Mouse (Mus musculus): ENCODE results near the gene Cmpk1.
A peak's percentile ranks its signal among the peaks of the same experiment; 100 is the strongest.
"Not testable (repeated sequence)": the region's sequence is repeated elsewhere in the genome, so short reads cannot be mapped to it uniquely, and the experiment has no call there.

The Cmpk1 gene

GRCm38 (mm10) chr4:114986591-114987432, at the start of gene Cmpk1:
Gene Cmpk1 (minus strand): TSS chr4:114987241.
- peak; percentile 75 for DNase-seq (ENCODE audit: low read depth, low spot score)

GRCm38 (mm10) chr4:115035043-115035442, 48.0 kb upstream of the Cmpk1 start:
- no peak for DNase-seq (ENCODE audit: low read depth, low spot score)

- no peak for DNase-seq (ENCODE audit: low read depth, low spot score)
Observed at GRCm38 (mm10) chr4:115019997-115020396, 33.0 kb upstream of the Cmpk1 start.

- peak; percentile 53 for DNase-seq (ENCODE audit: low read depth, low spot score)
Observed at GRCm38 (mm10) chr4:115014276-115014675, 27.2 kb upstream of the Cmpk1 start.

- DNase-seq (ENCODE audit: low read depth, low spot score) = peak; percentile 33
Observed at GRCm38 (mm10) chr4:115000429-115000795, 13.4 kb upstream of the Cmpk1 start.

GRCm38 (mm10) chr4:114999773-115000428, 12.9 kb upstream of the Cmpk1 start, which contains the start of gene Stil:
Gene Stil (plus strand): TSS chr4:115000159.
- peak; percentile 99 for DNase-seq (ENCODE audit: low read depth, low spot score)

- no peak for DNase-seq (ENCODE audit: low read depth, low spot score)
Observed at GRCm38 (mm10) chr4:114999445-114999772, 12.4 kb upstream of the Cmpk1 start.

- peak; percentile 64 for DNase-seq (ENCODE audit: low read depth, low spot score)
Observed at GRCm38 (mm10) chr4:114997051-114997450, 10.0 kb upstream of the Cmpk1 start.

GRCm38 (mm10) chr4:114994218-114994617, 7.2 kb upstream of the Cmpk1 start:
- DNase-seq (ENCODE audit: low read depth, low spot score) = no peak

- DNase-seq (ENCODE audit: low read depth, low spot score) = no peak
Observed at GRCm38 (mm10) chr4:114986211-114986590, 840 bp downstream of the Cmpk1 start.

GRCm38 (mm10) chr4:114983020-114983419, 4.0 kb downstream of the Cmpk1 start:
- no peak for DNase-seq (ENCODE audit: low read depth, low spot score)

GRCm38 (mm10) chr4:114982619-114983018, 4.4 kb downstream of the Cmpk1 start:
- no peak for DNase-seq (ENCODE audit: low read depth, low spot score)

GRCm38 (mm10) chr4:114973229-114973740, 13.8 kb downstream of the Cmpk1 start:
- no peak for DNase-seq (ENCODE audit: low read depth, low spot score)

GRCm38 (mm10) chr4:114970736-114971135, 16.3 kb downstream of the Cmpk1 start:
- no peak for DNase-seq (ENCODE audit: low read depth, low spot score)

- not testable (repeated sequence) for DNase-seq (ENCODE audit: low read depth, low spot score)
Observed at GRCm38 (mm10) chr4:114960881-114961280, 26.2 kb downstream of the Cmpk1 start.

- DNase-seq (ENCODE audit: low read depth, low spot score) = no peak
Observed at GRCm38 (mm10) chr4:114959533-114959932, 27.5 kb downstream of the Cmpk1 start.

GRCm38 (mm10) chr4:114958786-114959185, 28.3 kb downstream of the Cmpk1 start:
- no peak for DNase-seq (ENCODE audit: low read depth, low spot score)

- no peak for DNase-seq (ENCODE audit: low read depth, low spot score)
Observed at GRCm38 (mm10) chr4:114958231-114958630, 28.8 kb downstream of the Cmpk1 start.

- DNase-seq (ENCODE audit: low read depth, low spot score) = no peak
Observed at GRCm38 (mm10) chr4:114957403-114957802, 29.6 kb downstream of the Cmpk1 start.

- DNase-seq (ENCODE audit: low read depth, low spot score) = no peak
Observed at GRCm38 (mm10) chr4:114953172-114953571, 33.9 kb downstream of the Cmpk1 start.

GRCm38 (mm10) chr4:114947852-114948481, 39.1 kb downstream of the Cmpk1 start:
- no peak for DNase-seq (ENCODE audit: low read depth, low spot score)

GRCm38 (mm10) chr4:114947395-114947794, 39.6 kb downstream of the Cmpk1 start:
- peak; percentile 53 for DNase-seq (ENCODE audit: low read depth, low spot score)

All from ES-CJ7 (cell line).